Mouse (Mus musculus): ENCODE data around the gene Cbx5. TPM values are rescaled to one million over a fixed set of nuclear protein-coding genes. Genes with fewer than 3 reads are reported as not detected.
A peak's percentile ranks its signal among the peaks of the same experiment; 100 is the strongest.

Gene Cbx5
- polyA plus RNA-seq, 1 experiment from 2014 or later: 70.4 TPM

DNA sequence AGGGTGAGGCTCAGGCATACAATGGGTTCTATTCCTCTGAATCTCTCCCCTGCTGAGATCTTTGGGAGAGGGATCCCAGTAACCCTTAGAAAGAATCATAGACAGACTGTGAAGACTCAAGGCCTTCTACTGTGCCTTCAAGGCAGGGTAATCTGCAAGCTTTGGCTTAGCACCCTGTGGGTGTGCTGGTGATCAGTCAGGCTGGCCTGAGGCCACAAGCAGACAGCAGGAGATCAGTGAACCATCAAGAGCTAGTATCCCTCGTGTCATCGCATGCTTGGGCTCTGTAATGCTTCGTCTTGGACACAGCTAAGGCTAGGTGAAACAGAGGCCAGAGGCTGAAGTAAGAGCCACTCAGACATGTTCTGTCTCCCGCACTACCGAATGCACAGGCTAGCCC is 66.4 kb downstream of the Cbx5 start:
- no peak overlapping the region for H3K4me3 ChIP-seq (ENCODE audit: low read length)
- peaks cover 18% of the 10 kb centered on the region for H3K4me1 ChIP-seq (ENCODE audit: control insufficient read depth, insufficient read depth, low read length)
- no peaks in the 10 kb centered on the region for H3K9me3 ChIP-seq (replicated peaks; ENCODE audit: control insufficient read depth, low read length)
- ATAC-seq (replicated peaks; ENCODE audit: extremely low read depth, insufficient read depth, low FRiP score): no peak
- no peak overlapping the region for H3K27ac ChIP-seq (ENCODE audit: low read length)
- H3K27me3 ChIP-seq (ENCODE audit: control insufficient read depth, insufficient read depth, low read length): peaks cover 96% of the 10 kb centered on the region
- WGBS: 76% methylated on average over 5 of the region's 5 CpGs
- no peaks in the 10 kb centered on the region for H3K36me3 ChIP-seq (ENCODE audit: control insufficient read depth, insufficient read depth)
- H3K9ac ChIP-seq (ENCODE audit: low read length): no peak overlapping the region
- no peak overlapping the region for H3K4me2 ChIP-seq (ENCODE audit: low read depth, low read length)

DNA sequence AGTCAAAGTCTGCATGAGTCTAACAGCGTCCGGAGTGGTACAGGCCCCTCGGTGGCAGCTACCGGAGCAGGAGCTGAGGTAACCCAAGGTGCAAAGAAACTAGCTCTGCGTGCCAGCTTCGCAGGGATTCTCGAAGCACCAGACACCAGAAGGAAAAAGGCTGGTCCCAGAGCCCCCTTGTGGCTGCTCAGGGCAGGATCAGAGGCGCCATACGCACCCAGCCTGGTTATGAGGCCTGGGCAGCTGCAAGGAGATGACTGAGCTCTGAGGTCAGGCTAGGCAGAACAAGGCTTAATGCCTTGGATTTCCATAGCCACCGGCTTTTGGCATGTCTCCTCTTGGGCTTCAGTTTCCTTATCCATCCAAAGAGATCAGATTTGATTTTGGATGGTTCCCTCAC is 67.1 kb downstream of the Cbx5 start:
- no peak for ATAC-seq (replicated peaks; ENCODE audit: extremely low read depth, insufficient read depth, low FRiP score)
- 6% methylated on average over 10 of the region's 10 CpGs for WGBS
- Histone ChIP-seq H3K9me3 (replicated peaks; ENCODE audit: control insufficient read depth, low read length) (no peaks in the 10 kb centered on the region), H3K9ac (ENCODE audit: low read length) (no peak overlapping the region), H3K27ac (ENCODE audit: low read length) (no peak overlapping the region), H3K4me1 (ENCODE audit: control insufficient read depth, insufficient read depth, low read length) (peaks cover 18% of the 10 kb centered on the region), H3K27me3 (ENCODE audit: control insufficient read depth, insufficient read depth, low read length) (peaks cover 97% of the 10 kb centered on the region), H3K36me3 (ENCODE audit: control insufficient read depth, insufficient read depth) (no peaks in the 10 kb centered on the region), H3K4me2 (ENCODE audit: low read depth, low read length) (no peak overlapping the region), H3K4me3 (ENCODE audit: low read length) (no peak overlapping the region)

DNA sequence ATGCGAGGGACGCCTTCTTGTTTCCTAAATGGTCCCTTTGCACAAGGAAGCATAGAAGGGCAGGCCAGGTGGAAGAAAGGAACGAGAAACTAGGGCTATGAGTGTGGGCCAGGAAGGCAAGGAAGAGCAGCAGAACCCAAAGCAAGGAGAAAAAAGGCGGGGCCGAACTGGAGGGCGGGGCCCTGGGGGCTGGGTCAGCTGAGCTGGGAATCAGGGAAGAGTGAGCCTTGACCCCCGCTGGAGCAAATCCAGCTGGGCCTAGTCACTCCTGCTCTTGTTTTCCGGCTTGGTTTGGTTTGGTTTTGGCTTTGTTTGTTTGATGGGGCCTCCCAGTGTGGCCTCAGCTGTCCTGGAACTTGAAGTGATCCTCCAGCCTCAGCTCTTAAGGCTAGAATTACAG is 68.3 kb downstream of the Cbx5 start:
- Histone ChIP-seq H3K27me3 (ENCODE audit: control insufficient read depth, insufficient read depth, low read length) (peaks cover 98% of the 10 kb centered on the region), H3K4me1 (ENCODE audit: control insufficient read depth, insufficient read depth, low read length) (peaks cover 14% of the 10 kb centered on the region), H3K9me3 (replicated peaks; ENCODE audit: control insufficient read depth, low read length) (no peaks in the 10 kb centered on the region), H3K9ac (ENCODE audit: low read length) (no peak overlapping the region), H3K4me2 (ENCODE audit: low read depth, low read length) (no peak overlapping the region), H3K36me3 (ENCODE audit: control insufficient read depth, insufficient read depth) (no peaks in the 10 kb centered on the region), H3K4me3 (ENCODE audit: low read length) (no peak overlapping the region), H3K27ac (ENCODE audit: low read length) (no peak overlapping the region)
- 22% methylated on average over 8 of the region's 8 CpGs for WGBS
- no peak for ATAC-seq (replicated peaks; ENCODE audit: extremely low read depth, insufficient read depth, low FRiP score)

DNA sequence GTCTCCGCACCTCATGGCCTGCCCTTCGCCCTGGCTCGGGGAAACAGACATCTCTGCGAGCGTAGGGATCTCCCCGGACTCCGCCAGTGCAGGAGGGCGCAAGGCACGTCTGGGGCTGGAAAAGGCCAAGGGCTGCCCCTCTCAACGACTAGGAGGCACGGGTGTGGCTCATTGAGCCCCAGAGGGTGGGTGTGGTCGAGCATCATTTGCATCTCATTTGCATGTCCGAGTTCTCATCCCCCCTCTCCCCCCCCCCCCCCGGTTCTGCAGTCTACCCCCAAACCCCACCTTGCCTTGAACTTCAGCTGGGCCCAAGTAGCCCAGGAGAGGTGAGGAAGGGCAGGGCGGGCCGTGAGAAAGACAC is 69.3 kb downstream of the Cbx5 start:
- Histone ChIP-seq H3K4me2 (ENCODE audit: low read depth, low read length) (peak overlapping the region; percentile 88), H3K4me1 (ENCODE audit: control insufficient read depth, insufficient read depth, low read length) (peaks cover 14% of the 10 kb centered on the region), H3K36me3 (ENCODE audit: control insufficient read depth, insufficient read depth) (no peaks in the 10 kb centered on the region), H3K27ac (ENCODE audit: low read length) (no peak overlapping the region), H3K9me3 (replicated peaks; ENCODE audit: control insufficient read depth, low read length) (no peaks in the 10 kb centered on the region), H3K4me3 (ENCODE audit: low read length) (peak overlapping the region; percentile 19; the same call in 1 of the 2 replicates), H3K9ac (ENCODE audit: low read length) (no peak overlapping the region), H3K27me3 (ENCODE audit: control insufficient read depth, insufficient read depth, low read length) (peaks cover 93% of the 10 kb centered on the region)
- 13% methylated on average over 15 of the region's 16 CpGs for WGBS
- ATAC-seq (replicated peaks; ENCODE audit: extremely low read depth, insufficient read depth, low FRiP score): no peak

DNA sequence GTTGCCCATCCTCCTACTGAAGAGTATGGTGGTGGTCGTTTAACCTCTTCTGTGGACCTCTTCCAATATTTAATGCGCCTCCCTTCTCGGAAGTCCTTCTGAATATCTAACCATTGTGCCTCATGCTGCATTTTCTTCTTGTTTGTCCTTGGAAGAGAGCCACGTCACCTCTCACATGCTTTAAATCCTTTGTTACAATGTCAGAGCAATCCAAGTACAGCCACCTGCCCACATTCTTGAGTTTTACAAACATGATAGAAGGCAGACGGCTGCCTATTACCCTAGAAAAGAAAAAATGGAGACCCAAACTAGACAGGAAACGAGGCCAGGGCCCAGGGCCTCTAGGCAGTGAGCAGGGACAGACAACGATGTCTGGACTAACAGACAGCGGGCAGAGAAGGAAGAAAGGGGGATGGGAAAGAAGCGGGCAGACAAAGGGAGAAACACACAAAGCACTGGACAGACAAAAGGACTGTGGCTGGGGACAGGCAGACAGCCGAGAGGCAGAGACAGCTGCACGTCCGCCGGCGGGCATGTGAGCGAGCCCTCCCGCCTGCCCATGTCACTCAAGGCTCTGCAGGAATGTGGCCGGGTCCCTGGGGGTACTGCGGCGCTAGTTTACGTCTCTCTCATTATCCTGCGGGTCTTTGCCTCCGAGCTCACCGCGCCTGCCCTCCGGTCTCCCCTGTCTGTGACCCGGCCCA is 69.9 kb downstream of the Cbx5 start:
- 5% methylated on average over 26 of the region's 26 CpGs for WGBS
- peak overlapping the region; percentile 50 for H3K4me3 ChIP-seq (ENCODE audit: low read length)
- H3K27me3 ChIP-seq (ENCODE audit: control insufficient read depth, insufficient read depth, low read length): peaks cover 87% of the 10 kb centered on the region
- no peak overlapping the region for H3K27ac ChIP-seq (ENCODE audit: low read length)
- H3K4me1 ChIP-seq (ENCODE audit: control insufficient read depth, insufficient read depth, low read length): peaks cover 16% of the 10 kb centered on the region
- no peak overlapping the region for H3K9ac ChIP-seq (ENCODE audit: low read length)
- no peak for ATAC-seq (replicated peaks; ENCODE audit: extremely low read depth, insufficient read depth, low FRiP score)
- H3K4me2 ChIP-seq (ENCODE audit: low read depth, low read length): peak overlapping the region; percentile 88
- H3K36me3 ChIP-seq (ENCODE audit: control insufficient read depth, insufficient read depth): no peaks in the 10 kb centered on the region
- H3K9me3 ChIP-seq (replicated peaks; ENCODE audit: control insufficient read depth, low read length): no peaks in the 10 kb centered on the region

DNA sequence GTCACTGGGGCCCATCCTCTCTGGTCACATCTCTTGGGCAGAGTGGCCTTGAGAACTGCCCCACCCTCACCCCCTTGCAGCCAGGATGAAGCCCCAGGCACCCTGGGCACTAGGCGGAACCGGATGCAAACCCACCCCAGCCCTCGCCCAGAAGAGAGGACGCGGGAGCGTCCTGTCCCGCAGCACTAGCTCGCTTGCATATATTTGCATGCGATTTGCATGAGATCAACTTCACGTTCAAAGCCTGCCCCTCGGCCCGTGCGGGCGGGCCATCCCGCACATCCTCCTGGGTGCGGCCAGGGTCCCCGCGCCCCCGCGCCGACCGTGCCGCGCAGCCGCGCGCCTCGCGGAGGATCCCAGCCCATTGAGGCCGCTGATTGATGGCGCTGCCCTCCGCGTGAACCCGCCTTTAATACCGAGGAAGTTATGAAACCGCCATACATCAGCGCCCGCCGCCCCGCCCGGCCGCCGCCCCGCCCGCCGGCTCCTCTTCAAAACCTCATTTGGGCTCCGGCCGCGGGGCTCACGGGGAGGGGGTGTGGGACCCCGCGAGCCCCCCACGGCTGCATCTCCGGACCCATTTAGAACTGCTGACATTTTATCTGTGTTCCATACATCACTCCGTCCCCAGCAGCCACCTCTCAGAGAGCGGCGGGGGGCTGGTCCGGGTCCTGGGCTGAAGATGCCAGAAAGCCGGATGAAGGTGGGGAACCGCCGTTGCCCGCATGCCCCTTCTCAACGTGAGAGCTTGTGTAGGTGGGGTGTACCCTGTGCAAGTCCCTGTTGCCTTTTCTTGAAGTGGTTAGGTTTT is 70.6 kb downstream of the Cbx5 start:
- WGBS: 1% methylated on average over 61 of the region's 63 CpGs
- H3K27ac ChIP-seq (ENCODE audit: low read length): no peak overlapping the region
- no peak for ATAC-seq (replicated peaks; ENCODE audit: extremely low read depth, insufficient read depth, low FRiP score)
- H3K9ac ChIP-seq (ENCODE audit: low read length): peak overlapping the region; percentile 32
- peak overlapping the region; percentile 88 for H3K4me2 ChIP-seq (ENCODE audit: low read depth, low read length)
- H3K4me1 ChIP-seq (ENCODE audit: control insufficient read depth, insufficient read depth, low read length): peaks cover 16% of the 10 kb centered on the region
- H3K9me3 ChIP-seq (replicated peaks; ENCODE audit: control insufficient read depth, low read length): no peaks in the 10 kb centered on the region
- H3K36me3 ChIP-seq (ENCODE audit: control insufficient read depth, insufficient read depth): no peaks in the 10 kb centered on the region
- H3K27me3 ChIP-seq (ENCODE audit: control insufficient read depth, insufficient read depth, low read length): peaks cover 80% of the 10 kb centered on the region
- H3K4me3 ChIP-seq (ENCODE audit: low read length): peak overlapping the region; percentile 50

DNA sequence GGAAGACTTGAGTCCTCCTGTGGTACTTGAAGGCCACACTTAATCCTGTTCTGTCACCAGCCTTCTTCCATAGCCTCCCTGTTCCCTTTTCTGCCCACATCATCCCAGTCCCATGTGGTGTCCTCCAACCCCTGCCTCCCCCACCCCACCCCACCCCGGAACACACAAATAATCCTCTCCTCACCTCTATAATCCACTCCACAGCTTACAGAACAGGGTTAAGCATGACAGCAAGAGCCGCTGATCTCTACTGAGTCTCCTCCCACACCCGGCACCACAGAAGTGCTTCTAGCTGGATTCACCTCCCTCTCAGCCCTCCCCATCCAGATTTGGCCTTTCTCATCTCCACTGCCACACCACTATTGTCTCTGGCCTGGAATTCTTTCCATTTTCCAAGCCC is 71.8 kb downstream of the Cbx5 start:
- no peak overlapping the region for H3K9ac ChIP-seq (ENCODE audit: low read length)
- WGBS: 18% methylated on average over 3 of the region's 3 CpGs
- no peak for ATAC-seq (replicated peaks; ENCODE audit: extremely low read depth, insufficient read depth, low FRiP score)
- H3K36me3 ChIP-seq (ENCODE audit: control insufficient read depth, insufficient read depth): no peaks in the 10 kb centered on the region
- peaks cover 20% of the 10 kb centered on the region for H3K4me1 ChIP-seq (ENCODE audit: control insufficient read depth, insufficient read depth, low read length)
- H3K27ac ChIP-seq (ENCODE audit: low read length): no peak overlapping the region
- H3K4me2 ChIP-seq (ENCODE audit: low read depth, low read length): no peak overlapping the region
- no peak overlapping the region for H3K4me3 ChIP-seq (ENCODE audit: low read length)
- H3K27me3 ChIP-seq (ENCODE audit: control insufficient read depth, insufficient read depth, low read length): peaks cover 68% of the 10 kb centered on the region
- H3K9me3 ChIP-seq (replicated peaks; ENCODE audit: control insufficient read depth, low read length): no peaks in the 10 kb centered on the region

DNA sequence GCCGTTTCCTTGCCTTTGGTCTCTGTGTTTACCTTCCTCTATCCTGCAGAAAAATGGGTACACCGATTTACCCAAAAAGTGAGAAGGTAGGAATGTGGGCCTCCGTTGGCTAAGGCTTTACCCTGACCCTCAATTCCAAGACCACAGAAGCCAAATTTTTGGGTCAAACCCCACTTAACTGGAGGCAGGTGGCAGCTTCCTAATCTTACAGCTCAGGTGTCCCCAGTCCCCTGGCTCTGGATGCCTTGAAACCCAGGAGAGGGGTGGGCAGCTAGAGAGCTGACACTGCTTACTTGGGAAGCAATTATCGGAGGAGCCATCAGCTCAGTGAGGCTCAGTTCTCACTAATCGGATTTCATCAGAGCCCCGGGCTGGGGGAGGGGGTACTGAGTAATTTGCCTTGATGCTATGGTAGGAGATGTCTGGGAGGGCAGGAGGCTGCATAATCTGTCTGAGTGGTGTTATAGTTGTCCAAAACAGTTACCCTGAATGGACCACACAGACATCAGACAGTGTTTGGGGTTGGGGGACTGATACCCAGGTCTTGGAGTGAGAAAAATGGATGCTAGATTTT is 72.5 kb downstream of the Cbx5 start, which contains the start of gene Smug1:
TSS of gene Smug1 (minus strand) at position 51 of the 574 bp plus-strand sequence.
- H3K27me3 ChIP-seq (ENCODE audit: control insufficient read depth, insufficient read depth, low read length): peaks cover 62% of the 10 kb centered on the region
- H3K27ac ChIP-seq (ENCODE audit: low read length): no peak within 1 kb of the TSS
- peaks cover 24% of the 10 kb centered on the region for H3K4me1 ChIP-seq (ENCODE audit: control insufficient read depth, insufficient read depth, low read length)
- WGBS: 31% methylated on average over 6 of the region's 6 CpGs
- no peak within 1 kb of the TSS for H3K4me2 ChIP-seq (ENCODE audit: low read depth, low read length)
- no peak within 1 kb of the TSS for H3K9ac ChIP-seq (ENCODE audit: low read length)
- no peaks in the 10 kb centered on the region for H3K9me3 ChIP-seq (replicated peaks; ENCODE audit: control insufficient read depth, low read length)
- ATAC-seq (replicated peaks; ENCODE audit: extremely low read depth, insufficient read depth, low FRiP score): no peak
- H3K4me3 ChIP-seq (ENCODE audit: low read length): no peak within 1 kb of the TSS
- H3K36me3 ChIP-seq (ENCODE audit: control insufficient read depth, insufficient read depth): no peaks in the 10 kb centered on the region

DNA sequence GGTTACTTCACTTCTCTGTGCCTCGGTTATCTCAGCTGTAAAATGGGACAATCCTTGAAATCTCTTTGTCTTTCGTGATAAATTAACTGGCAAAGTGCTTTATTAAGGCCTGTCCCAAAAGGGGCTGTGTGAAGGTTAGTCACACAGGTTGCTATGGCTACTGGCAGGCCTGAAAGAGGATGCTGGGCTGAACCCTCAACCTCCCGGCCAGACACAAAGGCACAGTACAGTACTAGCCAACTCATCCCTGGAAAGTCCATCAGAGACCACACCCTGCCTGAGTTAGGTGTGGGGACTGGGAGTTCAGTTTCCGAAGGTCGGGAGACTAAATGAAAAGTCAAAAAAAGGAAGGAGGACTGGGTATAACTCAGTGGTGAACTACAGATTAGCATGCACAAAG is 73.7 kb downstream of the Cbx5 start:
- no peaks in the 10 kb centered on the region for H3K9me3 ChIP-seq (replicated peaks; ENCODE audit: control insufficient read depth, low read length)
- H3K36me3 ChIP-seq (ENCODE audit: control insufficient read depth, insufficient read depth): no peaks in the 10 kb centered on the region
- H3K4me3 ChIP-seq (ENCODE audit: low read length): no peak overlapping the region
- peaks cover 24% of the 10 kb centered on the region for H3K4me1 ChIP-seq (ENCODE audit: control insufficient read depth, insufficient read depth, low read length)
- peaks cover 50% of the 10 kb centered on the region for H3K27me3 ChIP-seq (ENCODE audit: control insufficient read depth, insufficient read depth, low read length)
- no peak for ATAC-seq (replicated peaks; ENCODE audit: extremely low read depth, insufficient read depth, low FRiP score)
- no peak overlapping the region for H3K4me2 ChIP-seq (ENCODE audit: low read depth, low read length)
- no peak overlapping the region for H3K9ac ChIP-seq (ENCODE audit: low read length)
- 33% methylated on average over 5 of the region's 5 CpGs for WGBS
- no peak overlapping the region for H3K27ac ChIP-seq (ENCODE audit: low read length)
